Mouse (Mus musculus): ENCODE results near the gene Per2. TPM values are rescaled to one million over a fixed set of nuclear protein-coding genes. Genes with fewer than 3 reads are reported as not detected.
A peak's percentile ranks its signal among the peaks of the same experiment; 100 is the strongest.
"Not testable (repeated sequence)": the region's sequence is repeated elsewhere in the genome, so short reads cannot be mapped to it uniquely, and the experiment has no call there.

Gene Per2
- total RNA-seq (2021) = 10 to 100 TPM in 1 of 2 experiments, 1 to 10 TPM in 1; 8.4 to 10.7 TPM

DNA sequence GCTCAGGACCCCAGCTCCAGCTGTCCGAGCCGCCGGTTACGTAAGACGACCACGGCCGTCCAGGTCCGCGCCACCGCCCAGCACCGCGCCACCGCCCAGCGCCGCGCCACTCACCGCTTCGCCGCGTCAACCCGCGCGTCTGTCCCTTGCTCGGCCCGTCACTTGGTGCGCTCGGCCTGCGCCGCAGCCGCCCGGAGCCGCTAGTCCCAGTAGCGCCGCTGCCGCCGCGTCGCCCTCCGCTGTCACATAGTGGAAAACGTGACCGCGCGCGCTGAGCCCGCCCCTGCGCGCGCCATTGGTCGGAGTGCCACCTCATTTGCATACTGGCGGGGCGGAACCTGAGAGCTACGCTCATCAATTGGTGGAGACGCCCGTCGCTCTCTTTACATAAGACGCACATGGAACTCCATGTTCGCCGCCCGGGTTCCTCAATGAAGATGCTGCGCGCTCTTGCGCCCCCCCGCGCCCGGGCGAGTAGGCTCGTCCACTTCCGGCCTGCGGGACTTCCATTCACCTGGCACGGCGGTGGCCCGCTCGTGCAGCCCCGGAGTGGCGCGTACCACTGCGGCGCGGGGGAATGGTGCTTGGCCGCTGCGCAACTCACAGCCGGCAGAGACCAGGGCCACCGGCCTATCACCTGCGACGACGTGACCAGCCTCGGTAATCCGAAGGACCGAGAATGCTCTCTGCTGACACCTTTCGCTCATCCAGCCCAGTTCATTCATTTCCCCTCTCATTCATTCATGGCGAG is at the start of gene Per2:
Per2 (minus strand) TSS at position 266 of the 751 bp plus-strand sequence.
- intact Hi-C loops (cut with DNase I) = no loop called here
- DNase-seq = peak; percentile 99

DNA sequence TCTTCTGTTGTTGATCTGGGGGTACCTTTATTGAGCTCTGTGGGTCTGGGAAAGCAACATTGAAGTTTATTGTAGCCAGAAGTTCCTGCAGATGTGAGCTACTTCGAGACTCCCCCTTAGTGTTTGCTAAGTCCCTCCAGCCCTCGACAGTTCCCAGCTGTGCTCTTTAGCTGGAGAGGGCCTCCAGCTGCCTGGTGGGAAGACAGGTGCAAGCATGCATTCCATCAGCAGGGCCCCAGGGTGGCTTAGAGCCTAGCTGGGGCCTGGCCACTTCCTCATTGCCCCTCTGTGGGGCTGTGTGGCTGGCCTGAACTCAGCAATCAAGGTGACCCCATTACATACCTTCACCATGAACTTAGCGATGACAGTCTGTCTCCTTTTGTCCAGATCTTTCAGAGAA is 45.5 kb upstream of the Per2 start:
- intact Hi-C loops (cut with DNase I) = no loop called here

DNA sequence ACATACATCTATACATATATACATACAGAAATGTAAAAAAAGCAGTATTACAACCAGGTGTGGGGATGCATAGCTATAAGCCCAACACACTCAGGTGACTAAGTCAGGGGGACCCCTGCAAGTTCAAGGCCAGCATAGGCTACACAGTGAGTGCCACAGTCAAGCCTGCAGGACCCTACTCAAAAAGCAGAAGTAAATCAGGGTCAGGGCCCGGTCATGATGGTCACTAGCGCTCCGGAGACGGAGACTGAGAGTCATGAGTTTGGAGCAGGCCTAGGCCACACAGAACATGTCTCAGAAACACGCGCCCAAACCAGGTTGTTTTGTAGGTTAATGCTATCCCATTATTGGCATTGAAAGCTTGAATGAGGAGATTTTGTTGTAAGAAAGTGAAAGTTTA is 39.5 kb upstream of the Per2 start:
- intact Hi-C loops (cut with DNase I) = no loop called here
- DNase-seq = no peak

More for the DNA sequence above, 45.5 kb upstream of the Per2 start:
- DNase-seq = no peak

DNA sequence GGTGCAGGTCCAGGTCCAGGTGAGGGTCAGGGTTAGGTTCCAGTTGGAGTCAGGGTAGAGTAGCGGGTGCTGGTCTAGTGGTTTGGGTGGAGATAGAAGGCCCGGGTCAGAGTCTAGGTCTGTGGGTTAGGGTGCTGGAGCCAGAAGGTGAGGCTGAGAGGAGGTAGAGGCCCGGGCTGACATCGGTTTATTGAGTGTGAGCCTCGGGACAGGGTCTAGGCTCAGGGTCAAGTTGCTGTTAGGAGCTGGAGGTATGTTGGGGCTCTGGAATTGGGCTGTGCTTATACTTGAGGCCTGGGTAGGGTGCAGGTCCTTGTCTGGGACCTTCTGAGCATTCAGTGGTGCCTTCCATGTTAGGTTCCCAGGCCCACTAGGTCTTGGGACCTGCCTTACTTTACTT is 36.2 kb upstream of the Per2 start:
- no peak for DNase-seq
- intact Hi-C loops (cut with DNase I) = no loop called here

DNA sequence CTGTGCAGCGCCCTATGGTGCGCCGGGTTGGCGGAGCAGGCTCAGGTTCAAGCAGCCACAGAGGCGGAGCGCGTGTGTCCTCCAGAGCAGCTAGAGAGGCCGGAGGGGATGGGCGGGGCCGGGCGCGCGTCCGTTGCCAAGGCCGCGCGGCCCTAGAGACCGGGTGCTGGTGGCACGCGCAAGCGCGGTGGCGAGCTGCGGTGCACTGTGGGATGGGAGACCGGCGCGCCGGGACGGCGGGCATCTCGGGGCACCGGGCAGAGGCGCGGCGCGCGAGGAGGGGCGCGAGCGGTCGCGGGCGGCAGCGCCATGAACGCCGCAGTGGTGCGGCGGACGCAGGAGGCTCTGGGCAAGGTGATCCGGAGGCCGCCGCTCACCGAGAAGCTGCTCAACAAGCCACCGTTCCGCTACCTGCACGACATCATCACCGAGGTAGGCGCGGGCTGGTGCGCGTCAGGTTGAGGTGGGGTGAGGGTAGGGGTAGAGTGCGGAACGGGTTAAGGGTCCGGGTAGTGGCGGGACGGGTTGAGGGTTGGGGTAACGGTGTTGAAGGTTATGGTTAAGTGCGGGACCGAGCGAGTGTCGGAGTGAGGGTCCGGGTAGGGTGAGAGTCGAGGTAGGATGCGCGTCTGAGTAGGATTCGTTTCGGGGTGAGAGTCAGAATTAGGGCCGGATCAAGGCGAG is 35.5 kb upstream of the Per2 start, which contains the start of gene Traf3ip1:
Traf3ip1 (plus strand) TSS at position 191 of the 684 bp plus-strand sequence.
- DNase-seq = peak; percentile 96
- intact Hi-C loops (cut with DNase I) = no loop called here

DNA sequence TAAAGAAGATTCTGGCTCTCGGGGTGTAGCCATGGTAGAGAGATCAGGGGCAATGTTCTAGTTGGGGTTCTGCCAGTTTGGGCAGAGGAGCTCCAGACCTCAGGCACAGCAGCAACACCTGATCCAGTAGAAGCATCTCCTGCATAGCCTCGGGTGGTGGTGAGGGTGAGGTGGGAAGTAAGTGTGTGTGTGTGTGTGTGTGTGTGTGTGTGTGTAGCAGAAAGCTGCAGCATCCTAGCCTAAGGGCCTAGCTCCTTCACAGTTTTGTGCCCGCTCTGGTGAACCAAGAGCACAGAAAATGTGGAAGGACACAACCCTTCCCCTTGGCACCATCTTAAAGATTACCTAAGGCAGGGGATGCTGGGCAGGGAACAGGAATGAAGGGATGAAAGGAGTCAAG is 34.8 kb upstream of the Per2 start:
- intact Hi-C loops (cut with DNase I) = no loop called here

DNA sequence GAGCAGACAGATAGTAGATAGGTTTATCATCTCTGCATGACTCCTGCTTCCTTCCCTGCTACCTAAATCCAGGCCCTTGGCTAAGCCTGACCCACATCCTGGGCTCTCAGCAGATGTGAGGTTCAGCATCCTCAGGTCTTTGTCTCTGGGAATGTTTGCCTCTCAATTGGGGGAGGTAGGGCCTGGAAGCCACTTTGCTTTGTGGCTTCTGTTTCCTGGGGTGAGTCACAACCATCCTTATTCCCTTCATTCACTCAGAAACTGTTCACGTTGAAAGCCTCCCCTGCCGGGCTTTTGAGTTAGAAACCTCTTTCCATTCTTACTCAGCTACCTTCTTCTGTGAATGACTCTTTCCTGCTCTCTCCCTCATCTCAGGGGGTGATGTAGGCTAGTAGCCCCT is 33.6 kb upstream of the Per2 start:
- no peak for DNase-seq
- intact Hi-C loops (cut with DNase I) = no loop called here

More for the DNA sequence above, 34.8 kb upstream of the Per2 start:
- peak; percentile 8 for DNase-seq

DNA sequence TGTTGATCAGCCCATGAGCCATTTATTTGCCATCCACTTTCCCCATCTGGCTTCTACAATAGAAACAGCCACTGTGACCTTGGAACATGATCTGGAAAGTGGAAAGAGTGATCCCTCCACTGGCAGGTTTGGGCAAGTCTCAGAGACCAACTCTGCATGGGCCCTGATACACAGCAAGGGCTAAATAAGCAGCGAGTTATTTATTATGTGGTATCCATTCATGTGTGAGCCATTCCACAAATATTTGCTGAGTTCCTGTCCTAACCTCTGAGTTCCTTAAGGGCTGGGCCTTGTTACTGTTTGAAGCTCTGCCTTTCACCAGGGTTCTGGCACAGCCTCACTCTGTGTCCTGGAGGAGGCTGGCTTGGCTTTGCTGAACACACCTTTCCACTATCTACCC is 31.2 kb upstream of the Per2 start:
- intact Hi-C loops (cut with DNase I) = no loop called here
- no peak for DNase-seq

DNA sequence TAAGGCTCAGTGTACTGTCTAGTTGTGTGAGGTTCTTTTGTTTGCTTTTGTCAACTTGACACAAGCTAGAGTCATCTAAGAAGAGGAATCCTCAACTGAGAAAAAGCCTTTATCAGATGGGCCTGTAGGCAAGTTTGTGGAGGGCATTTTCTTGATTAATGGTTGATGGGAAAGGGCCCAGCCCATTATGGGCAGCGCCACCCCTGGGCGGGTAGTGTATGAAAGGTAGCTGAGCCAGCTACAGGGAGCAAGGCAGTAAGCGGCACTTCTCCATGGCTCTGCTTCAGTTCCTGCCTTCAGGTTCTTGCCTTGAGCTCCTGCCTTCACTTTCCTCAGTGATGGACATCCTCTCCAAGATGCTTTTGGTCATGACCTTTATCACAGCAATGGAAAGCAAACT is 27.0 kb upstream of the Per2 start:
- no peak for DNase-seq
- intact Hi-C loops (cut with DNase I) = no loop called here

DNA sequence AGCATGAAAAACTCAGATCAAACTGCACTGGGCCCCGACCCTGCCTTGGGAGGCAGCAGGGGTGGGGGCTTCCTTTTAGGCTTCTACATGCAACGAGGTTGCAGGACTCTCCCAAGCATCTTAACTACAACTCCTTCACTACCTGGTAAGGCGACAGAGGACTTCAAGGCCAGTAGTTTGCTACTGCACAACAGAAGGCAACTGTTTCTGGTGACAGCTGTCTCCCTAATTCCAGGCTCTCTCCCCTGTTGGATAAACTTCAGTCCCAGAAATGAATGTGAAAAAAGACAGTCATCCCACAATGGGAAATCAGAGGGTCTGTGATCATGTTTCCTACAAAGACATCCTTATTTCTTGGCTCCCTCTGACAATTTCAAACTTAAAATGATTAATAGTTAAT is 26.3 kb upstream of the Per2 start:
- no peak for DNase-seq

DNA sequence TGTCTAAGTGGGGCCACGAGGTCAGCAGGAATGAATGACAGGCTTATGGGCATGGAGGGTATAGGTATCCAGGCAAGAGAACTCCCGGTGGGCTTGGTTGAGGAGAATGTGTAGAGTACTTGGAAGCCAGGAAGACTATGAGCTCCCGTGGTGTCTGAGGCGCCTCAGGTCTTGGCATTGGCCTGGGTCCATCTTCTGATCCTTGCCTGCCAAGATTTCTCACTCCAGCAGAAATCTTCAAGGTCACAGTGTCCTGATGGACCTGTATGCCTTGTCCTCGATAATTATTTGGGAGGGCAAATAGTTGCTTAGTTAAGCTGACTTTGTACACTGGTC is 24.9 kb upstream of the Per2 start:
- peak; percentile 24 for DNase-seq
- intact Hi-C loops (cut with DNase I) = loop anchor here (5.0 kb wide), 1 partner anchor 57 kb away; no protein-coding TSS in a partner anchor

More for the DNA sequence above, 26.3 kb upstream of the Per2 start:
- intact Hi-C loops (cut with DNase I) = no loop called here

DNA sequence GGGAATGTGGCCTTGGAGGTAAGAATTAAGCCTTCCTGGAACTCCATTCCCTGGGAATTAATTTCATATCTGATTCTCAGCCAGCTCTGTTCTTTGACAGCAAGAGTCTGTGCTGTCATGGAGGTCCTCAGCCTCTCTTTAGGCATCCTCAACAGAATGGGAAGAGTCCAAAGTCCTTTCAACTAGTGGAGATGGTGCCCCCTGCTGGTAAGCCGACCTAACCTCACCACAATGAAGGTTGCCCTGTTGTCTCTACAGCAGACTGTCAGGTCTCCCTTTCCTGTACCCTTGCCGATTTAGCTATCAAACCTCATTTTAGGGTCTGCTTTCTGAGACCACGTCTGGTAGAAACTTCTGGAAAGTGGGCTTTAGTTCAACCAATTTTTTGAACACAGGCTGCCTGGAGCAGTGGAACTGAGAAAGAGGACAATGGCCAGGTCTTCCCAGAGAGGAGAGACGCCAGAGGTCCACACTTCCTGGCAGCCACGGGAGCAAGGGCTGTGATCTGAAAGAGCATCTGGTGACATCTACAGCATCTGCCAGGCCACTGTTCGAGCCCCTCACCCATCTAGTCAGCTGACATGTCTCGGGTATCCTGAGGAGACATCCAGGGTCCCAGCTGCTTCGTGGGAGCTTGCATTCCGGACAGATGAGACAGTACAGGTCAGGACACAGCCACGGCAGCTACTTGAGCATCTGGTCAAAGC is 24.3 kb upstream of the Per2 start:
- peak; percentile 90 for DNase-seq
- intact Hi-C loops (cut with DNase I) = loop anchor here (5.0 kb wide), 1 partner anchor 56 kb away; no protein-coding TSS in a partner anchor

DNA sequence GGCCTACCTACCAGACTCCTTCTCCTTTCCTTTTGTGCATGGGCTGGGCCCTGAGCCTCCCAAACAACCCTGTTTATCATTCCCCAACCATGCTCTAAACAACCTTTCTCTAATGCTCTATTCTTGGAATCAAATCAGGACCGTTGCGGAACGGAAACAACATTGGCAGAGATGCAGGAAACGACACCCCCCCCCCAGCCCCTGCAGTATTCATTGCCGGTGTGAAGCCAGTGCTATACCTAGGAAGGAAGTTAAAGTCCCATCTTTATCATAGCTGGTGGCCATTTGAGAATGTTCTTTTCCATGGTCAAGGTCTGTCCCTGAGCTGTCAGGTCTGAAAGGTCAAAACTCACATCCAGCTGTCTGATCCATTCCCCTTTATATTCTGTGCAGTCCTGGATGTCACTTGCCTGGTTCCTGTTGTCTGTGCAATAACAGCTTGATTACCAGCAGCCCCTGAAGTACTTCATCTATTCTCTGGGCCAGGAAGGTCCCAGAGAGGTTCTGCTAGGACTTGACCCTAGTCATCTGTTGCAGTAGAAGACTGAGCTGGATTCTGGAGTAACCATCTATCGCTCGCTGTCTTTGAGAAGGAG is 23.6 kb upstream of the Per2 start:
- no peak for DNase-seq

DNA sequence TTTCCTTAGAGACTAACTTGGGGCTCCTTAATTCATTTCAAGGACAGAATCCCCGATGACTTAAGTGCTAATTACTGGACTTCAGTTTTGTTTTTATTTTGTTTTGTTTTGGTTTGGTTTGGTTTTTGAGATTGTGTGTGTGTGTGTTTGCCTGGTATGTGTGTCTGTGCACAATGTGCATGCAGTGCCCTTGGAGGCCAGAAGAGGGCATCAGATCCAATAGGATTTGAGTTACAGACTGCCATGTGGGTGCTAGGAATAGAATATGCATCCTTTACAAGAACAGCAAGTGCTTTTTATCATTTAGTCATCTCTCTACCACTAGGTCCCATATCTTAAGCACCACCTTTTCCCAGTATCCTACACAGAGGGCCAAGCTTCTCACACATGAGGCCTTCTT is 19.8 kb upstream of the Per2 start:
- intact Hi-C loops (cut with DNase I) = no loop called here
- no peak for DNase-seq

More for the DNA sequence above, 23.6 kb upstream of the Per2 start:
- intact Hi-C loops (cut with DNase I) = loop anchor here (5.0 kb wide), 1 partner anchor 55 kb away; no protein-coding TSS in a partner anchor

DNA sequence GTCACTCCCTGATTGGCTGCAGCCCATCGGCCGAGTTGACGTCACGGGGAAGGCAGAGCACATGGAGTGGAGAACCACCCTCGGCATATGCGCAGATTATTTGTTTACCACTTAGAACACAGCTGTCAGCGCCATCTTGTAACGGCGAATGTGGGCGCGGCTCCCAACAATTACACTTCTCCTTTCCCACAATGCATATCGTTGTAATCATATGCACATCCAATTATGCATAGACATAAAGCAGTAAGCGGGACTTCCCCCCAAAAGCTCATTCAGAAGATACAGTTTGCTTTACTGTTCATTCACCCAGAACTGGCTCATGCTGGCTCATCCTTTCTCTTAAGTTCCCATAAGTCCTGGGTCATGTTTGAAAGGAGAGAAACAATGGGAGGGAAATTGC is 19.0 kb upstream of the Per2 start:
- DNase-seq; intact Hi-C loops (cut with DNase I): not testable (repeated sequence)

DNA sequence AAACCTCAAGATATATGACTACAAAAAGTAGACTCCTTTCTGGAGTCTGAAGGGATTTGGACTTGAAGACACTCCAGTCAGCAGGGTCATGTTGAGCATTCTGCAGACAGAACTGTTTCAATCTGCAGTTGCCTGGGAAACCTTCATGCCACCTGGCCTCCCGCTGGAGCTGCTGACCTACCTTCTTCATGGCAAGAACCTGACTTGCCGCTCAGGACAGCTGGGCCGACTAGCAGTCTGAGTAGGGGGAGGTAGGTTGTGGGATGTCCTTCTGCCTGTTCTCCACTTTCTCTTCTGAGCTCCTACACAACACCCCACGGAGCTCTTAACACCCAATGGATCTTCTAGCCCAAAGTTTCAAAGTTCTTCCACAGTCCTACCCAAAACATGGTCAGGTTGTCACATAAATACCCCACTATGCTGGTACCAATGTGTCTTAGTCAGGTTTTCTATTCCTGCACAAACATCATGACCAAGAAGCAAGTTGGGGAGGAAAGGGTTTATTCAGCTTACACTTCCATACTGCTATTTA is 10.8 kb upstream of the Per2 start:
- DNase-seq = no peak
- intact Hi-C loops (cut with DNase I) = no loop called here

DNA sequence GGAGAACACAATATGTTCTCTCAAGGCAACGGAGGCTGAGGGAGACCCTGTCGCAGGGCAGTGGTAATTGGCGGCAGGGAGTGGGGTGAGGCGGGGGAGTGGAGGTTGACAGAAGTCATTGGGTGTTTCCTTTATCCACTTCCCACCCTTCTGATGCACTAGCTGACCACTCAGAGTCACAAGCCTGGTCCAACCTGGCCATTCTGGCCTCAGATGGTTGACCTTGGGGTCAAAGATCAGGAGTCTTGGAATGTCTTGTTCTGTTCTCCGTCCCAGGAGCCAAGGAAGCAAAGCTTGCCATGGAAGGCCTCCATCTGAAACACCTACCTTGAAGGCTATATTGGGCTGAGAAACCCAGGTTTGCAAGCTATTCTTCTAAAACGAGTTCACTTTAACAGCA is 7.1 kb upstream of the Per2 start:
- DNase-seq = no peak
- intact Hi-C loops (cut with DNase I) = no loop called here

DNA sequence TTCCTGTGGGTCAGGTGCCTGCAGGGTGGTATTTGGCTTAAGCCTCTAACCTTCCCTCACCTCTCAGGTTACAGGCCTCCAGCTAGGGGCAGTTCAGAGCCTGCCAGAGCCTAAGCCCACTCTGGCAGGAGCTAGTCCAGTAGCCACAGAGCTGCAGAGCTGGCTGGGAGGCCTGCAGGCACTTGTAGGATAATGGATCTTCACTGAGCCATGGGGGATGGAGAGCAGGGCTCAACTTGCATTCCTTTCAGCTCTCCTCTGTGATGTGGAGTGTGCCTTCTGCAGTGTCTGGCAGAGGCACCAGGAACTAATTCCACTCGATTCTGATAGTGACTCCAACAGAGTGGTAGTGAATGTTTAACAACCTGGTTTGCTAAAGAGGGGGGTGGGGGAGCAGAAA is 6.1 kb upstream of the Per2 start:
- DNase-seq = no peak
- intact Hi-C loops (cut with DNase I) = no loop called here

DNA sequence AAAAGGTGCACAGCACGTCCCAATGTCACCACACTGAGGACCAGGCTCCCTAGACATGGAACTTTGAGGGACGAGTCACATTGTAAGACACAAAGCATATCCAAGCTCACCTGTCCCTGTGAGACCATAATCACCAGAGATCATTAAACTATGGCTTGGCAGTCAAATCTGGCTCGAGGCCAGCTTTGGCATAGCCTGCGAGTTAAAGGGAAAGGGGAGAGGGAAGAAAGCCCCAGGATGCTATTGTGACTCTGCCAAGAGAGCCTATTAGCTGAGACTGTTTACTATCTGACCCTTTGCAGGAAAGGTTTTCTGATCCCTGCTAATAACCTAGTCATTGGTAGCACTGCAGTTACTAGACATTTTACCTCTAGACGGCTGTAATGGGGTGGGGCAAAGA is 5.3 kb upstream of the Per2 start:
- DNase-seq = peak; percentile 39
- intact Hi-C loops (cut with DNase I) = no loop called here

DNA sequence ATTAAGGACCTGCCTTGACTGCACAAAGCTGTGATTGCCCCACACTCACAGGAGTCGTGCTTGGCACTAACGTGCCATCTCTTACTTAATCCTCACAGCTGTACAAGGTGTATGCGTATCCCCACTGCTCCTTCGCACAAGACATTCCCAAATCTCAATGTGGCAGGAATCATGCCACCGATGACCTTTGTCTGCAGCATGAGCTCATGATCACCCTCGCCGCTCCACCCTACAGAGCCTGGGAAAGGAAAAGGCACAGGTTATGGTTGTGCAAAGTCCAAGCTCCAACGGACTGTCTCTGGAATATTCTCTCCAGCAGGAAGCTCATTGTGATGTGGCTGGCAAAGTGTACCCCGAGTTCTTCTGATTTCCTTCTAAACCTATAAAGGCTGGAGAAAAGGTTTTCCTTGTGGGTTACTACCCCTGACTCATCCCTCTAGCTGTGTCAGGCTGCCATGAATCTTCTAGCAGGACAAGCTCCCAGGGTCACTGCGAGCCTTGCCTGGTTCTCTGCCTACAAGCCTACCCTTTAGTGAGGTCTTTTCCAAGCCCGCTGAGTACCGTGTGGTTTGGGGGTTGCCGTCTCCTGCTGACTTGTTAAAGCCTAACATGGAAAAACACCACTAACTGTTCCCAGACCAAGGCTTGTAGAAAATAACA is 4.3 kb upstream of the Per2 start:
- no peak for DNase-seq
- intact Hi-C loops (cut with DNase I) = no loop called here
